Mouse (Mus musculus): ENCODE results near the gene Gli2. TPM values are rescaled to one million over a fixed set of nuclear protein-coding genes. Genes with fewer than 3 reads are reported as not detected.
A peak's percentile ranks its signal among the peaks of the same experiment; 100 is the strongest.

The Gli2 gene
- polyA plus RNA-seq, 1 experiment from 2014 or later: 12.2 TPM

- Histone ChIP-seq H3K4me2 (ENCODE audit: low read depth) (no peak overlapping the region), H3K4me3 (ENCODE audit: low read depth, low read length) (no peak overlapping the region), H3K4me1 (ENCODE audit: control insufficient read depth, insufficient read depth, low read length) (peaks cover 5% of the 10 kb centered on the region; the same call in 1 of the 2 replicates), H3K36me3 (ENCODE audit: control insufficient read depth, insufficient read depth, low read length) (no peaks in the 10 kb centered on the region), H3K27me3 (ENCODE audit: control insufficient read depth, insufficient read depth, low read length) (no peaks in the 10 kb centered on the region), H3K9me3 (ENCODE audit: control insufficient read depth, low read length) (no peaks in the 10 kb centered on the region; the same call in 1 of the 2 replicates), H3K9ac (ENCODE audit: low read length) (no peak overlapping the region), H3K27ac (ENCODE audit: low read depth, low read length) (no peak overlapping the region)
- DNase-seq (ENCODE audit: low spot score): no peak
- WGBS: 89% methylated on average over 1 of the region's 1 CpGs
- ATAC-seq (ENCODE audit: insufficient read depth, low FRiP score, low TSS enrichment): no peak
Observed at GRCm38 (mm10) chr1:119022311-119022710, 31.1 kb downstream of the Gli2 start.

- Histone ChIP-seq H3K27me3 (ENCODE audit: control insufficient read depth, insufficient read depth, low read length) (no peaks in the 10 kb centered on the region), H3K36me3 (ENCODE audit: control insufficient read depth, insufficient read depth, low read length) (no peaks in the 10 kb centered on the region), H3K4me3 (ENCODE audit: low read depth, low read length) (no peak overlapping the region), H3K9me3 (ENCODE audit: control insufficient read depth, low read length) (no peaks in the 10 kb centered on the region; the same call in 1 of the 2 replicates), H3K27ac (ENCODE audit: low read depth, low read length) (no peak overlapping the region), H3K9ac (ENCODE audit: low read length) (no peak overlapping the region), H3K4me1 (ENCODE audit: control insufficient read depth, insufficient read depth, low read length) (no peaks in the 10 kb centered on the region), H3K4me2 (ENCODE audit: low read depth) (no peak overlapping the region)
- no peak for DNase-seq (ENCODE audit: low spot score)
- ATAC-seq (ENCODE audit: insufficient read depth, low FRiP score, low TSS enrichment): no peak
- 93% methylated on average over 2 of the region's 2 CpGs for WGBS
Observed at GRCm38 (mm10) chr1:119020092-119020491, 33.3 kb downstream of the Gli2 start.

- no peaks in the 10 kb centered on the region for H3K27me3 ChIP-seq (ENCODE audit: control insufficient read depth, insufficient read depth, low read length)
- no peak overlapping the region for H3K27ac ChIP-seq (ENCODE audit: low read depth, low read length)
- no peaks in the 10 kb centered on the region for H3K36me3 ChIP-seq (ENCODE audit: control insufficient read depth, insufficient read depth, low read length)
- no peaks in the 10 kb centered on the region; the same call in 1 of the 2 replicates for H3K9me3 ChIP-seq (ENCODE audit: control insufficient read depth, low read length)
- H3K4me2 ChIP-seq (ENCODE audit: low read depth): no peak overlapping the region
- H3K4me1 ChIP-seq (ENCODE audit: control insufficient read depth, insufficient read depth, low read length): no peaks in the 10 kb centered on the region
- no peak for ATAC-seq (ENCODE audit: insufficient read depth, low FRiP score, low TSS enrichment)
- no peak for DNase-seq (ENCODE audit: low spot score)
- H3K9ac ChIP-seq (ENCODE audit: low read length): no peak overlapping the region
- H3K4me3 ChIP-seq (ENCODE audit: low read depth, low read length): no peak overlapping the region
Observed at GRCm38 (mm10) chr1:119019056-119019455, 34.4 kb downstream of the Gli2 start.

- Histone ChIP-seq H3K36me3 (ENCODE audit: control insufficient read depth, insufficient read depth, low read length) (0 out of 2 replicates have a peak, but pooled peaks cover 4% of the 10 kb centered on the region), H3K9ac (ENCODE audit: low read length) (no peak overlapping the region), H3K9me3 (ENCODE audit: control insufficient read depth, low read length) (no peaks in the 10 kb centered on the region), H3K27ac (ENCODE audit: low read depth, low read length) (no peak overlapping the region), H3K4me3 (ENCODE audit: low read depth, low read length) (no peak overlapping the region), H3K4me1 (ENCODE audit: control insufficient read depth, insufficient read depth, low read length) (no peaks in the 10 kb centered on the region), H3K4me2 (ENCODE audit: low read depth) (no peak overlapping the region), H3K27me3 (ENCODE audit: control insufficient read depth, insufficient read depth, low read length) (no peaks in the 10 kb centered on the region)
- 85% methylated on average over 3 of the region's 3 CpGs for WGBS
- no peak for ATAC-seq (ENCODE audit: insufficient read depth, low FRiP score, low TSS enrichment)
- DNase-seq (ENCODE audit: low spot score): no peak
Observed at GRCm38 (mm10) chr1:119016866-119017265, 36.6 kb downstream of the Gli2 start.

- no peak overlapping the region for H3K9ac ChIP-seq (ENCODE audit: low read length)
- H3K27ac ChIP-seq (ENCODE audit: low read depth, low read length): no peak overlapping the region
- ATAC-seq (ENCODE audit: insufficient read depth, low FRiP score, low TSS enrichment) (no peak), DNase-seq (ENCODE audit: low spot score) (no peak)
- H3K4me2 ChIP-seq (ENCODE audit: low read depth): no peak overlapping the region
- 0 out of 2 replicates have a peak, but pooled peaks cover 4% of the 10 kb centered on the region for H3K36me3 ChIP-seq (ENCODE audit: control insufficient read depth, insufficient read depth, low read length)
- 90% methylated on average over 6 of the region's 6 CpGs for WGBS
- H3K4me1 ChIP-seq (ENCODE audit: control insufficient read depth, insufficient read depth, low read length): no peaks in the 10 kb centered on the region
- no peaks in the 10 kb centered on the region for H3K9me3 ChIP-seq (ENCODE audit: control insufficient read depth, low read length)
- no peaks in the 10 kb centered on the region for H3K27me3 ChIP-seq (ENCODE audit: control insufficient read depth, insufficient read depth, low read length)
- no peak overlapping the region for H3K4me3 ChIP-seq (ENCODE audit: low read depth, low read length)
Observed at GRCm38 (mm10) chr1:119015108-119015507, 38.3 kb downstream of the Gli2 start.

GRCm38 (mm10) chr1:119008949-119009348 is 44.5 kb downstream of the Gli2 start:
- ATAC-seq (ENCODE audit: insufficient read depth, low FRiP score, low TSS enrichment): no peak

GRCm38 (mm10) chr1:119003852-119004398 is 49.5 kb downstream of the Gli2 start:
- Histone ChIP-seq H3K9ac (ENCODE audit: low read length) (no peak overlapping the region), H3K27ac (ENCODE audit: low read depth, low read length) (no peak overlapping the region), H3K4me1 (ENCODE audit: control insufficient read depth, insufficient read depth, low read length) (0 out of 2 replicates have a peak, but pooled peaks cover 9% of the 10 kb centered on the region), H3K4me2 (ENCODE audit: low read depth) (no peak overlapping the region), H3K9me3 (ENCODE audit: control insufficient read depth, low read length) (no peaks in the 10 kb centered on the region), H3K4me3 (ENCODE audit: low read depth, low read length) (no peak overlapping the region), H3K27me3 (ENCODE audit: control insufficient read depth, insufficient read depth, low read length) (no peaks in the 10 kb centered on the region), H3K36me3 (ENCODE audit: control insufficient read depth, insufficient read depth, low read length) (peaks cover 4% of the 10 kb centered on the region; the same call in 1 of the 2 replicates)
- no peak for DNase-seq (ENCODE audit: low spot score)
- WGBS: 56% methylated on average over 1 of the region's 1 CpGs
- ATAC-seq (ENCODE audit: insufficient read depth, low FRiP score, low TSS enrichment): no peak

More at GRCm38 (mm10) chr1:119008949-119009348, 44.5 kb downstream of the Gli2 start:
- Histone ChIP-seq H3K27me3 (ENCODE audit: control insufficient read depth, insufficient read depth, low read length) (no peaks in the 10 kb centered on the region), H3K4me1 (ENCODE audit: control insufficient read depth, insufficient read depth, low read length) (no peaks in the 10 kb centered on the region), H3K27ac (ENCODE audit: low read depth, low read length) (no peak overlapping the region), H3K36me3 (ENCODE audit: control insufficient read depth, insufficient read depth, low read length) (0 out of 2 replicates have a peak, but pooled peaks cover 4% of the 10 kb centered on the region), H3K9me3 (ENCODE audit: control insufficient read depth, low read length) (no peaks in the 10 kb centered on the region), H3K9ac (ENCODE audit: low read length) (no peak overlapping the region), H3K4me2 (ENCODE audit: low read depth) (no peak overlapping the region), H3K4me3 (ENCODE audit: low read depth, low read length) (no peak overlapping the region)
- no peak for DNase-seq (ENCODE audit: low spot score)

- Histone ChIP-seq H3K36me3 (ENCODE audit: control insufficient read depth, insufficient read depth, low read length) (peaks cover 4% of the 10 kb centered on the region; the same call in 1 of the 2 replicates), H3K4me1 (ENCODE audit: control insufficient read depth, insufficient read depth, low read length) (0 out of 2 replicates have a peak, but pooled peaks cover 9% of the 10 kb centered on the region), H3K9ac (ENCODE audit: low read length) (no peak overlapping the region; the same call in 1 of the 2 replicates), H3K27ac (ENCODE audit: low read depth, low read length) (no peak overlapping the region), H3K4me3 (ENCODE audit: low read depth, low read length) (no peak overlapping the region), H3K27me3 (ENCODE audit: control insufficient read depth, insufficient read depth, low read length) (no peaks in the 10 kb centered on the region), H3K9me3 (ENCODE audit: control insufficient read depth, low read length) (no peaks in the 10 kb centered on the region), H3K4me2 (ENCODE audit: low read depth) (no peak overlapping the region)
- peak; percentile 53; the same call in 1 of the 2 replicates for ATAC-seq (ENCODE audit: insufficient read depth, low FRiP score, low TSS enrichment)
- 33% methylated on average over 12 of the region's 12 CpGs for WGBS
- no peak for DNase-seq (ENCODE audit: low spot score)
Observed at GRCm38 (mm10) chr1:119001454-119002034, 51.9 kb downstream of the Gli2 start.

Measured in neural tube, embryonic 11.5 days (tissue).